Mouse (Mus musculus) left cerebral cortex, postnatal 36 days (tissue): ENCODE results near the gene Adh5. TPM values are rescaled to one million over a fixed set of nuclear protein-coding genes. Genes with fewer than 3 reads are reported as not detected.

Source experiments
- DNase-seq, 2 experiments: peaks; one replicate each; pipeline ENCODE4 v3.0.0; 2021 to 2022; ENCODE audit warnings: low spot score in 2 of 2, mixed read lengths in 1 of 2
- intact Hi-C: fragments of 180-260 bp; cut with DNase I; formaldehyde crosslinking; loops from one replicate; pipeline ENCODE4 v1.15.1; 2025
- total RNA-seq, 2 experiments: library from RNA; stranded (reverse); gene quantifications; 2 replicates each; pipeline ENCODE4 v1.2.3; 2021

Adh5 gene
- 10 to 100 TPM; 60.8 to 64.3 TPM for total RNA-seq

- intact Hi-C loops: no loop called here
- DNase-seq: peak; percentile 85 to 88
Measured at GRCm38 (mm10) chr3:138442612-138443464, at the start of gene Adh5. TSS of gene Adh5 (plus strand) at chr3:138443093.

- no peak for DNase-seq
- intact Hi-C loops: loop anchor here (2.0 to 10.0 kb wide), 2 partner anchors 180 to 206 kb away; no protein-coding TSS in a partner anchor
Measured at GRCm38 (mm10) chr3:138404872-138405271, 38.0 kb upstream of the Adh5 start.

- intact Hi-C loops: loop anchor here (2.0 to 10.0 kb wide), 2 partner anchors 181 to 207 kb away; no protein-coding TSS in a partner anchor
- peak in 1 of 2 experiments; percentile 14 for DNase-seq
Measured at GRCm38 (mm10) chr3:138405341-138405740, 37.6 kb upstream of the Adh5 start.

GRCm38 (mm10) chr3:138405840-138406239 lies 37.1 kb upstream of the Adh5 start:
- DNase-seq: no peak
- intact Hi-C loops: loop anchor here (2.0 to 10.0 kb wide), 2 partner anchors 181 to 207 kb away; no protein-coding TSS in a partner anchor

GRCm38 (mm10) chr3:138407920-138408319 lies 35.0 kb upstream of the Adh5 start:
- no peak for DNase-seq
- intact Hi-C loops: loop anchor here (10.0 kb wide), 1 partner anchor 183 kb away; no protein-coding TSS in a partner anchor

GRCm38 (mm10) chr3:138409585-138409984 lies 33.3 kb upstream of the Adh5 start:
- DNase-seq: no peak
- intact Hi-C loops: loop anchor here (10.0 kb wide), 1 partner anchor 185 kb away; no protein-coding TSS in a partner anchor

GRCm38 (mm10) chr3:138410211-138410610 lies 32.7 kb upstream of the Adh5 start:
- DNase-seq: no peak
- intact Hi-C loops: no loop called here

- DNase-seq: no peak
- intact Hi-C loops: no loop called here
Measured at GRCm38 (mm10) chr3:138415121-138415690, 27.7 kb upstream of the Adh5 start, which contains the start of gene Adh4. TSS of gene Adh4 (plus strand) at chr3:138415466.

GRCm38 (mm10) chr3:138419369-138419768 lies 23.5 kb upstream of the Adh5 start:
- intact Hi-C loops: no loop called here
- DNase-seq: no peak

- no peak for DNase-seq
- intact Hi-C loops: no loop called here
Measured at GRCm38 (mm10) chr3:138420385-138420784, 22.5 kb upstream of the Adh5 start.

GRCm38 (mm10) chr3:138423664-138424063 lies 19.2 kb upstream of the Adh5 start:
- intact Hi-C loops: no loop called here

GRCm38 (mm10) chr3:138424247-138424646 lies 18.6 kb upstream of the Adh5 start:
- intact Hi-C loops: no loop called here
- DNase-seq: no peak

More at GRCm38 (mm10) chr3:138423664-138424063, 19.2 kb upstream of the Adh5 start:
- no peak for DNase-seq

GRCm38 (mm10) chr3:138430360-138430976 lies 12.4 kb upstream of the Adh5 start:
- DNase-seq: no peak
- intact Hi-C loops: no loop called here

GRCm38 (mm10) chr3:138431835-138432234 lies 11.1 kb upstream of the Adh5 start:
- DNase-seq: no peak
- intact Hi-C loops: loop anchor here (2.0 kb wide), 1 partner anchor 235 kb away; no protein-coding TSS in a partner anchor

GRCm38 (mm10) chr3:138438716-138439115 lies 4.2 kb upstream of the Adh5 start:
- intact Hi-C loops: no loop called here

GRCm38 (mm10) chr3:138442203-138442602 lies 690 bp upstream of the Adh5 start:
- intact Hi-C loops: no loop called here
- DNase-seq: no peak

More at GRCm38 (mm10) chr3:138438716-138439115, 4.2 kb upstream of the Adh5 start:
- no peak for DNase-seq

- no peak for DNase-seq
- intact Hi-C loops: no loop called here
Measured at GRCm38 (mm10) chr3:138443465-138443771, 525 bp downstream of the Adh5 start.

- intact Hi-C loops: no loop called here
- DNase-seq: no peak
Measured at GRCm38 (mm10) chr3:138448077-138448860, 5.4 kb downstream of the Adh5 start.

- intact Hi-C loops: no loop called here
- DNase-seq: no peak
Measured at GRCm38 (mm10) chr3:138452169-138452568, 9.3 kb downstream of the Adh5 start.
